Mouse (Mus musculus): ENCODE data around the gene Asz1. TPM values are rescaled to one million over a fixed set of nuclear protein-coding genes. Genes with fewer than 3 reads are reported as not detected.

Gene Asz1
- 8.0 and 8.4 TPM in 2 replicates for polyA plus RNA-seq (2015; fragmentation: Nextera tagmentation; extraction: Ambion mirVana)

GRCm38 (mm10) chr6:18108934-18109333 is at the start of gene Asz1:
Asz1 (minus strand) TSS chr6:18109061.
- 92% methylated on average over 22 of the region's 22 CpGs for WGBS
- Histone ChIP-seq H3K27me3 (ENCODE audit: control insufficient read depth, insufficient read depth, low read depth, low read length) (no peaks in the 10 kb centered on the region), H3K27ac (ENCODE audit: low read length) (no peak within 1 kb of the TSS), H3K9me3 (ENCODE audit: control insufficient read depth, low read length) (no peaks in the 10 kb centered on the region), H3K36me3 (ENCODE audit: control insufficient read depth, insufficient read depth, low read length) (no peaks in the 10 kb centered on the region), H3K4me3 (ENCODE audit: low read length) (no peak within 1 kb of the TSS), H3K4me1 (replicated peaks; ENCODE audit: control insufficient read depth, insufficient read depth, low read length) (no peaks in the 10 kb centered on the region), H3K4me2 (ENCODE audit: low read depth, low read length) (no peak within 1 kb of the TSS), H3K9ac (ENCODE audit: low read length) (no peak within 1 kb of the TSS)
- no peak for ATAC-seq (ENCODE audit: low read depth)

GRCm38 (mm10) chr6:18153031-18153430 is 44.2 kb upstream of the Asz1 start:
- no peaks in the 10 kb centered on the region for H3K36me3 ChIP-seq (ENCODE audit: control insufficient read depth, insufficient read depth, low read length)
- no peak overlapping the region for H3K4me2 ChIP-seq (ENCODE audit: low read depth, low read length)
- H3K27ac ChIP-seq (ENCODE audit: low read length): no peak overlapping the region
- WGBS: 59% methylated on average over 4 of the region's 4 CpGs
- no peaks in the 10 kb centered on the region for H3K4me1 ChIP-seq (replicated peaks; ENCODE audit: control insufficient read depth, insufficient read depth, low read length)
- H3K9ac ChIP-seq (ENCODE audit: low read length): no peak overlapping the region
- no peaks in the 10 kb centered on the region for H3K9me3 ChIP-seq (ENCODE audit: control insufficient read depth, low read length)
- ATAC-seq (ENCODE audit: low read depth): no peak
- no peak overlapping the region for H3K4me3 ChIP-seq (ENCODE audit: low read length)
- no peaks in the 10 kb centered on the region for H3K27me3 ChIP-seq (ENCODE audit: control insufficient read depth, insufficient read depth, low read depth, low read length)

- Histone ChIP-seq H3K4me3 (ENCODE audit: low read length) (no peak overlapping the region), H3K27me3 (ENCODE audit: control insufficient read depth, insufficient read depth, low read depth, low read length) (no peaks in the 10 kb centered on the region), H3K4me2 (ENCODE audit: low read depth, low read length) (no peak overlapping the region), H3K9ac (ENCODE audit: low read length) (no peak overlapping the region), H3K9me3 (ENCODE audit: control insufficient read depth, low read length) (no peaks in the 10 kb centered on the region), H3K4me1 (replicated peaks; ENCODE audit: control insufficient read depth, insufficient read depth, low read length) (no peaks in the 10 kb centered on the region), H3K27ac (ENCODE audit: low read length) (no peak overlapping the region), H3K36me3 (ENCODE audit: control insufficient read depth, insufficient read depth, low read length) (no peaks in the 10 kb centered on the region)
- ATAC-seq (ENCODE audit: low read depth): no peak
- WGBS: 18% methylated on average over 1 of the region's 1 CpGs
Observed at GRCm38 (mm10) chr6:18135246-18135645, 26.4 kb upstream of the Asz1 start.

- Histone ChIP-seq H3K4me2 (ENCODE audit: low read depth, low read length) (no peak overlapping the region), H3K27me3 (ENCODE audit: control insufficient read depth, insufficient read depth, low read depth, low read length) (no peaks in the 10 kb centered on the region), H3K9me3 (ENCODE audit: control insufficient read depth, low read length) (no peaks in the 10 kb centered on the region), H3K36me3 (ENCODE audit: control insufficient read depth, insufficient read depth, low read length) (no peaks in the 10 kb centered on the region), H3K4me3 (ENCODE audit: low read length) (no peak overlapping the region), H3K9ac (ENCODE audit: low read length) (no peak overlapping the region), H3K4me1 (replicated peaks; ENCODE audit: control insufficient read depth, insufficient read depth, low read length) (no peaks in the 10 kb centered on the region), H3K27ac (ENCODE audit: low read length) (no peak overlapping the region)
- WGBS: 34% methylated on average over 4 of the region's 4 CpGs
- peak; percentile 45; the same call in 1 of the 2 replicates for ATAC-seq (ENCODE audit: low read depth)
Observed at GRCm38 (mm10) chr6:18128059-18128458, 19.2 kb upstream of the Asz1 start.

- Histone ChIP-seq H3K4me2 (ENCODE audit: low read depth, low read length) (no peak overlapping the region), H3K4me3 (ENCODE audit: low read length) (no peak overlapping the region), H3K9ac (ENCODE audit: low read length) (no peak overlapping the region), H3K36me3 (ENCODE audit: control insufficient read depth, insufficient read depth, low read length) (no peaks in the 10 kb centered on the region), H3K4me1 (replicated peaks; ENCODE audit: control insufficient read depth, insufficient read depth, low read length) (no peaks in the 10 kb centered on the region), H3K27ac (ENCODE audit: low read length) (no peak overlapping the region), H3K27me3 (ENCODE audit: control insufficient read depth, insufficient read depth, low read depth, low read length) (no peaks in the 10 kb centered on the region), H3K9me3 (ENCODE audit: control insufficient read depth, low read length) (no peaks in the 10 kb centered on the region)
- no peak for ATAC-seq (ENCODE audit: low read depth)
- WGBS: 77% methylated on average over 2 of the region's 2 CpGs
Observed at GRCm38 (mm10) chr6:18127206-18127983, 18.5 kb upstream of the Asz1 start.

GRCm38 (mm10) chr6:18096861-18097260 is 12.0 kb downstream of the Asz1 start:
- H3K27me3 ChIP-seq (ENCODE audit: control insufficient read depth, insufficient read depth, low read depth, low read length): no peaks in the 10 kb centered on the region
- WGBS: 29% methylated on average over 1 of the region's 1 CpGs
- no peak overlapping the region for H3K27ac ChIP-seq (ENCODE audit: low read length)
- no peak overlapping the region for H3K4me3 ChIP-seq (ENCODE audit: low read length)
- no peak overlapping the region for H3K4me2 ChIP-seq (ENCODE audit: low read depth, low read length)
- H3K36me3 ChIP-seq (ENCODE audit: control insufficient read depth, insufficient read depth, low read length): no peaks in the 10 kb centered on the region
- no peak for ATAC-seq (ENCODE audit: low read depth)
- H3K9ac ChIP-seq (ENCODE audit: low read length): no peak overlapping the region
- H3K9me3 ChIP-seq (ENCODE audit: control insufficient read depth, low read length): no peaks in the 10 kb centered on the region
- 0 out of 2 replicates have a peak, but pooled peaks cover 3% of the 10 kb centered on the region for H3K4me1 ChIP-seq (replicated peaks; ENCODE audit: control insufficient read depth, insufficient read depth, low read length)

GRCm38 (mm10) chr6:18089098-18089497 is 19.8 kb downstream of the Asz1 start:
- no peak overlapping the region for H3K4me3 ChIP-seq (ENCODE audit: low read length)
- H3K4me1 ChIP-seq (replicated peaks; ENCODE audit: control insufficient read depth, insufficient read depth, low read length): no peaks in the 10 kb centered on the region
- no peaks in the 10 kb centered on the region for H3K9me3 ChIP-seq (ENCODE audit: control insufficient read depth, low read length)
- 62% methylated on average over 5 of the region's 5 CpGs for WGBS
- 0 out of 2 replicates have a peak overlapping the region, but pooled peaks have one; percentile 15 for H3K9ac ChIP-seq (ENCODE audit: low read length)
- H3K36me3 ChIP-seq (ENCODE audit: control insufficient read depth, insufficient read depth, low read length): no peaks in the 10 kb centered on the region
- no peak overlapping the region for H3K27ac ChIP-seq (ENCODE audit: low read length)
- H3K4me2 ChIP-seq (ENCODE audit: low read depth, low read length): no peak overlapping the region
- no peak for ATAC-seq (ENCODE audit: low read depth)
- no peaks in the 10 kb centered on the region for H3K27me3 ChIP-seq (ENCODE audit: control insufficient read depth, insufficient read depth, low read depth, low read length)

- no peaks in the 10 kb centered on the region for H3K9me3 ChIP-seq (ENCODE audit: control insufficient read depth, low read length)
- no peaks in the 10 kb centered on the region for H3K36me3 ChIP-seq (ENCODE audit: control insufficient read depth, insufficient read depth, low read length)
- H3K27me3 ChIP-seq (ENCODE audit: control insufficient read depth, insufficient read depth, low read depth, low read length): no peaks in the 10 kb centered on the region
- no peaks in the 10 kb centered on the region for H3K4me1 ChIP-seq (replicated peaks; ENCODE audit: control insufficient read depth, insufficient read depth, low read length)
- no peak overlapping the region for H3K4me2 ChIP-seq (ENCODE audit: low read depth, low read length)
- 58% methylated on average over 5 of the region's 5 CpGs for WGBS
- no peak overlapping the region for H3K9ac ChIP-seq (ENCODE audit: low read length)
- ATAC-seq (ENCODE audit: low read depth): no peak
- H3K4me3 ChIP-seq (ENCODE audit: low read length): no peak overlapping the region
- no peak overlapping the region for H3K27ac ChIP-seq (ENCODE audit: low read length)
Observed at GRCm38 (mm10) chr6:18087160-18087804, 21.6 kb downstream of the Asz1 start.

- no peaks in the 10 kb centered on the region for H3K36me3 ChIP-seq (ENCODE audit: control insufficient read depth, insufficient read depth, low read length)
- H3K9me3 ChIP-seq (ENCODE audit: control insufficient read depth, low read length): no peaks in the 10 kb centered on the region
- H3K4me1 ChIP-seq (replicated peaks; ENCODE audit: control insufficient read depth, insufficient read depth, low read length): peaks cover 8% of the 10 kb centered on the region
- H3K4me2 ChIP-seq (ENCODE audit: low read depth, low read length): no peak overlapping the region
- H3K27ac ChIP-seq (ENCODE audit: low read length): no peak overlapping the region
- no peaks in the 10 kb centered on the region for H3K27me3 ChIP-seq (ENCODE audit: control insufficient read depth, insufficient read depth, low read depth, low read length)
- H3K9ac ChIP-seq (ENCODE audit: low read length): no peak overlapping the region
- WGBS: 14% methylated on average over 1 of the region's 1 CpGs
- ATAC-seq (ENCODE audit: low read depth): no peak
- H3K4me3 ChIP-seq (ENCODE audit: low read length): no peak overlapping the region
Observed at GRCm38 (mm10) chr6:18078615-18079014, 30.2 kb downstream of the Asz1 start.
